Mouse (Mus musculus): ENCODE measurements around the gene Ap3d1. TPM values are rescaled to one million over a fixed set of nuclear protein-coding genes. Genes with fewer than 3 reads are reported as not detected.

The Ap3d1 gene
- total RNA-seq, 1 experiment from 2014 or later = 65.5 TPM

DNA sequence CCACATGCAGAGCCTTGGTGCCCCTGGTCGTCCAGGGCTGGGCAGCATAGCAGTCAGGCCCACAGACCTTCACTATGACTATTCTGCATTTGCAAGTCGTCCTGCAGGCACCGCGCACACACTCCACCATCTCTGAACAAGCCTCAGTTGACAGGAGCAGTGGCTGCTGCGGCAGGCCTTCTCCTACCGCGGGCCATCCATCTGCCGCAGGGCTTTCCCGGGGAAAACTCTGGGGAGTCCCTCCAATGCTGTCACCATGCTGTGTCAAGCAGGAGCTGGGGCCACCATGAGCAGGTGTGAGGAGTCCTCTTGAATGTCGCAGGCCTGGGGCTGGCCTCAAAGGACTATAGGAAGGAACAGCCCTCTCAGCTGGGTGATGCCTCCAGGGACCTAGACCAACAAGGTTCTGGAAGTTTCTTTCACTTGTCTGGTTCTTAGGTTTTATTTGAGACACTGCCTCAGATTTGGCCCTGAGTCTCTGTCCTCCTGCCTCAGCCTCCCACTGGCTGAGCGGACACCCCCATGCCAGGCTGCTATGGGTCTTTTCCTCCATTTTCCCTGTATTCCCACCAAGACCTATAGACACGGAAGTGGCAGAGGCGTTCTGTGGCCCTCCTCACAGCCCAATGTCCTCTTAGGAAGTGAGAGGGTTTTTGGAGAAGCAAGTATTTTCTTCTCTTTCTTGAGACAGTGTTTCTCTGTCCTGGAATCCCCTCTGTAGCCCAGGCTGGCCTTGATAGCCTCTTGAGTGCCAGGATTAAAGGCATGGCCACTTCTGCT, 47.7 kb downstream of the Ap3d1 start:
- ATAC-seq (replicated peaks; ENCODE audit: insufficient number of reproducible peaks, low FRiP score, low TSS enrichment, poor library complexity, severe bottlenecking) = no peak

DNA sequence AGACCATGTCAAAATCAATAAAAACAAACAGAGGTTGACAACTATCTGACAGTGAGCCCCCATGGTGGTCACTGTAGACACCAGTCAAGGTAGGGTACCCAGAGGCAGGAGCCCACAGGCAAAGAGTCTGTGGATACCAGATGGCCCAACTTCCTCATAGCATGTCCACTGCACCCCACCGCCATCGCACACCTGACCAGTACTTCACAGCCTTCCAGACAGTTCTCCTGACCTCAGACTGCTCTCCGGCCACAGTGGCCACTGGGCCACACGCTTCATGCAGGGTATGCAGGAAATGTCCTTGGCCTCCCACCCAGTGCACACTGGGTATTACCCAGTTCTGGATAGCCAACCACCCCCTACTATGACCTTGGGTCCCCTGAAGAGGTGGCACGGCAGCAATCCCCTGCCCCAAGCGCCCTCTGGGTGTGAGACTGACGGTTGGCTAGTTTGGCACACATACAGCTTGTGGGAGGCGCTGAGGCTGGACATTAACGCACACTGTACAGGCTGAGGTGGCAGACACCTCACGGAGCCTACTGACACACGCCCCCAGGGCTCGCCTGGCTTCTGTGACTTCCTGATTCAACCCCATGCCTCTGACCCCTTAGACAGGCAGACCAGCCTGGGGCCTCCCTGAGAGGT, 48.5 kb downstream of the Ap3d1 start:
- no peak for ATAC-seq (replicated peaks; ENCODE audit: insufficient number of reproducible peaks, low FRiP score, low TSS enrichment, poor library complexity, severe bottlenecking)

DNA sequence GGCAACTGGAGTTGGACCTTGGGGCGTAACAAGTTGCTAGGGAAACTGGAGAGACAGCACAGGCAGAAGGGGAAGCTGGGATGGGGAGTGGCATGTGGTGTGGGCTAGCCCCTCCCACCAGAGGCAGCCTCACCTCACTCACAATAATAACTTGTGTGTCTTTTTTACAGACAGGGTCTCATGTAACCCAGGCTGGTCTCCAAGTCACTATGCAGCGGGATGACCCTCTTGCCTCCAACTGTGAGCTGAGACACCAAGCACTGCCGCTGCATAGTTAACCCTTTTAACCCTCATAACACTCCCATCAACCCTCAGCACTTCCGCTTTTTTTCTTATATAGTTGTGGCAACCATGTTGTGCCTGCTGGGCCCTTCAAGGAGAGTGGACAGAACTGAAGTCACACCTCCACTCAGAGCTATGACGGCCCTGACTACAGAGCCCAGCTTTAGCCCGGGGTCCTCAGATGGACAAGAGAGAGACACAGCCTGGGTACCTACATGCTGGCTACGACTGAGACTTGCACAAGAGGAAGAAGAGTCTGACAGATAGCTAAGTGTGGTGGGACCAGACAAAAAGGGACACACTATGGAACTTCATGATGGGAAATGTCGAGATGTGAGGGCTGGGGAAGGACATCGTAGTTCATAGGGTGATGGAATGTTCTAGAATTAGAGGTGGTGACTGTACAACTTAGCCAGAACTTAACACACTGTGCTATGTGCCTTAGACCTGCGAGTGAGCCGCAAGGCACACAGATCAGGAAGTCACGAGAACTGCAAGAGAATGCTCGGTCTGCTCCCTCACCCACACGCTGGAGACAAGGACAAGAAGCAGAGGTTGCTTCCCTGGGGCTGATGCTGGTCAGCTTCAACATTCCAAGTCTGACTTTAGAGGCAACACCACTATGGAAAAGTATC, 49.6 kb downstream of the Ap3d1 start:
- ATAC-seq (replicated peaks; ENCODE audit: insufficient number of reproducible peaks, low FRiP score, low TSS enrichment, poor library complexity, severe bottlenecking) = peak; percentile 41

DNA sequence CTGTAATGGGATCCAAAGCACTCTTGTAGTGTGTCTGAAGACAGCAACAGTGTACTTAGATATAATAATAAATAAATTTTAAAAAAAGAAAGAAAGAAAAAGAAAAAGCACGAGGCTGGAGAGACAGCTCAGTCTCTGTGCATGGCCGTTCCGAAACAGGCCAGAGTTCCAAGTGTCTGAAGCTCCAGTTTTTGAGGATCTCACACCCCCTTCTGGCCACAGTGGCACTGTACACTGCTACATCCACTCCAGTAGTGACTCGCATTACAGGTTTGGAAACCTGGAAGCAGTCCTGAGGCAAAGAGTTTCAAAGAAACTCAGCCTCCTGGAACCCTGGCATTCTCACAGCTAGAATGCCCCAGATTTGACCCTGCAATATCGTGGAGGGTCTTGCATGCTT, 54.2 kb downstream of the Ap3d1 start:
- ATAC-seq (replicated peaks; ENCODE audit: insufficient number of reproducible peaks, low FRiP score, low TSS enrichment, poor library complexity, severe bottlenecking) = no peak

DNA sequence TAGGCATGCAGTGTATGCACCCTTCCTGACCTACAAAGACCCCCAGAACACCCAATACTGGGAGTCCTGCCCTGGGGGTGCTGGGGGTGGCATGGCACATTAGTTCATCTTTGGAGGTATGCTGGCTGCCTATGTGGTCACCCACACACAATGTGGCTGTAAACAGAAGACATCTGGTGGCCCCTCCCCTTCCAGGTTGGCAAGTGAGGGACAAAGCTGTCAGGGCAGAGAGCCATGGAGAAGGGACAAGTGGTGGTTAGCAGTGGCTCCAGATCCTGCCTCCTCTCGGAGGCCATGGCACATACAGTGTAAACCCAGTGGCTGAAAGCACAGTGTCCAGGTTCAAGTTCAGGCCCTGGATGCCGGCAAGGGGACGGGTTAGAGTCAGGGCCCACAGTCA, 55.4 kb downstream of the Ap3d1 start:
- no peak for ATAC-seq (replicated peaks; ENCODE audit: insufficient number of reproducible peaks, low FRiP score, low TSS enrichment, poor library complexity, severe bottlenecking)

DNA sequence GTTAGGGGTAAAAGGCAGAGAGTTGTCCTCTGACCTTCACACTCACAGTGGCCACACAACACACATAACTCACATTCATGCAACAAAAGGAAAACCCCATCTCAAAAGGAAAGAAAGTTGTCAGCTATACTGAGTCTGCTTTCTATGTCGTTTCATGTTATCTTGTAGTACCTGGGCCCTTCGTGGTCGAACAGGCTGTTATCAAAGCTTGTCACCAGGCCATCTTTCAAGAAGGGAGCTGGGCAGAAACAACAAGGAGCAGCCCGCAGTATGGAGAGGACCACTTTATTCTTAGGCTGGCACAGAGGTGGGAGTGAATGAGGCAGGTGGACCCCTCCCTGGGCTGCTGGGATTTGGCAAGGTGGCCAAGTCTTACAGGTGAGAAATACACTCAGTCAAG, 57.1 kb downstream of the Ap3d1 start:
- ATAC-seq (replicated peaks; ENCODE audit: insufficient number of reproducible peaks, low FRiP score, low TSS enrichment, poor library complexity, severe bottlenecking) = no peak

DNA sequence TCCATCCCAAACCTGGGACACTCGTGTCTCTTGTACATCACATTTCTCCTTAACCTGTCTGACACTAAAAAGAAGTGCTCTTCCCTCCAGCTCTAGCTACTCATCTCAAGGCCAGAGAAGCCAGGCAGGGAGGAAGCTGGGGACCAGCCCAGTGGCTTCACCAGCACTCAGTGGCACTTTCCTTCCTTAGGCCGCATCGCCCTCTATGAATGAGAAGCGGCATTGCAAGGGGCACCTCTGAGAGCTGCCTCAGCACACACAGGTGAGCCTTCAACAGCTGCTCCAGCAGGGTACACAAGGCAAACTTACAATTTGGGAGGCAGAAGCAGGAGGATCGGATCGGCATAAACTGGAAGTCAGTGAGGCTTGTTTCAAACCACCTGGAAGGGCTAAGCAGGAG, 57.9 kb downstream of the Ap3d1 start:
- ATAC-seq (replicated peaks; ENCODE audit: insufficient number of reproducible peaks, low FRiP score, low TSS enrichment, poor library complexity, severe bottlenecking) = peak; percentile 74

DNA sequence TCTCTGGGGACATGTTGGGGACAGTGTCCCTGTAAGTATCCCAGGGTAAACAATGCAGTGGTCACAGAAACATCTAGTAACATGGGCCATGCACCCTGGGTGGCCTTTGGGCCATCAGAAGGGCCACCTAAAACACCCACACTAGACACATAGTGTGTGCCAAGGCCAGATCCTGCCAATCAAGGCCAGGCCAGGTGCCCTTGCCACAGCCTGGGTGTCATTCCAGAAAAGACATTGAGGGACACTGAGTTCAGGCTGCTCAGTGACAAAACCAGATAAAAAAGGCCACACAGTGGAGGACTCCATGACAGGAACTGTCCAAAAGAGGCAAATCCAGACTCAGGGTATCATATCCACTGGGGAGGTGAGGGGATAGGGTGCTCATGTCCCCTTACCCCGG, 58.4 kb downstream of the Ap3d1 start:
- ATAC-seq (replicated peaks; ENCODE audit: insufficient number of reproducible peaks, low FRiP score, low TSS enrichment, poor library complexity, severe bottlenecking) = no peak

DNA sequence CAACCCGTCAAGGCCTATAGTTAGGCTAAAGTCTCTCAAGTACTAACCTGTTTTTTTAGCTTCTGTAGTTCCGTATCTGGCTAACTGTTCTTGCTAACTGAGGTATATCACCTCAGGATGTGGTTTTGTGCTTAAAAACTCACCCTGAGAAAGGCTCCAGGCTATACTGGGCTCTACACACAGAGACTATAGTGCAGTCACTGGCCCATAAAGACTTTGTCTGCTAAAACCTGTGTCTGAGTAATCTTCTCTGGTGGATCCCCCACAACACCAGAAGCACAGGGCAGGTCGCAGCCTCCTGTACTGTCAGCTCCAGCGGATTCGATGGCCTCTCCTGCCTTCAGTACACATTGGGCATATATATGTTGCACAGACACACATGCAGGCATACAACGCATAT, 60.1 kb downstream of the Ap3d1 start:
- no peak for ATAC-seq (replicated peaks; ENCODE audit: insufficient number of reproducible peaks, low FRiP score, low TSS enrichment, poor library complexity, severe bottlenecking)

DNA sequence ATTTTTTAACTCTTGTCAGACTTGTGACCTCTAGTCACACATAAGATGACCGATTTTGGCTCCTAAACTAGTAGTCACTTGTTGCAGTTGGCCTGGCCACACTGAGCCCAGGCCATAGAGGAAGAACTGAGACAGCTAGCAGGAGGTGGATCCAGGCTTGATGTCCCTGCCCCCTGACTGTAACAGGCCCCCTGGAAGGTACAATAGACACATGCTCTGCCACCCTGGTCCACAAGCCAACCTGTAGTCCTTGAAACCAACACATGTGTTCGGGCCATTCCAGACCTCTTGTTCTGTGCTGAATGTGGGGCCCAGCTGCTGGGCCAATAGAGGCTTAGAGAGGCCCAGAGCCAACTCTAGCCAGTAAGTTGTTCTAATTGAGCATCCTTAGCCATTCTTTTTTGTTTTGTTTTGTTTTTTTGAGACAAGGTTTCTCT, 61.8 kb downstream of the Ap3d1 start:
- ATAC-seq (replicated peaks; ENCODE audit: insufficient number of reproducible peaks, low FRiP score, low TSS enrichment, poor library complexity, severe bottlenecking) = no peak

DNA sequence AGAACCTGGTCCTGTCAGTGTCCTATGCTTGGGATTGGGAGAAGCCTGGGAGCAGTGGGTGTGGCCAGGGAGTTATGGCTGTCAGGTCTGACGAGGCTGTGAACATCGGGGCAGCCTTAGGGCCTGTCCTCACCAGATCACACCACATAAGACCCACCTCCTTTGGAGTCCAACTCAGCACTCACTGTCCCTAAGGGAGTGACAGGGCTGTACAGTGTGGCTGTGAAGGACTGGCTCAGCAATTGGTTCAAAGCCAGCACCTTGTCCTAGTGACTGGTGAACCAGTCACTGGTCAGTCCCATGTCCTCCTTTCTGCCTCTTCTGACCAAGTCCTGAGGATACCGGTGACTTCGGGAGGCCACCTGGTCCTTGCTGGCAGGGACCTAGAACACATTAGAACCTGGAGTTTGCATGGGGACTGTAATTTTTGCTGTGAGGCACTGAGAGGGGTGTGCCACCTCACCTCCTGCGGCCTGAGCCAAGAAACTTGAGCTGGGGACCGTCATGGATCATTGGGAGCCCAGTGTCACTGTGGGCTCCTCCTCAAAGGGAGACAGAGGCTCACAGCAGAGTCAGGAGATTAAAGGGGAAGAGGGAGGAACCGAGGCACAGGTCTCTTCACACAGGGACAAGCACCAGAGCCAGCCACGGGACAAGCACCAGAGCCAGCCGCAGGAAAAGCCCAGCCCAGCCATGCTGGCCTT, 62.4 kb downstream of the Ap3d1 start:
- ATAC-seq (replicated peaks; ENCODE audit: insufficient number of reproducible peaks, low FRiP score, low TSS enrichment, poor library complexity, severe bottlenecking) = no peak

DNA sequence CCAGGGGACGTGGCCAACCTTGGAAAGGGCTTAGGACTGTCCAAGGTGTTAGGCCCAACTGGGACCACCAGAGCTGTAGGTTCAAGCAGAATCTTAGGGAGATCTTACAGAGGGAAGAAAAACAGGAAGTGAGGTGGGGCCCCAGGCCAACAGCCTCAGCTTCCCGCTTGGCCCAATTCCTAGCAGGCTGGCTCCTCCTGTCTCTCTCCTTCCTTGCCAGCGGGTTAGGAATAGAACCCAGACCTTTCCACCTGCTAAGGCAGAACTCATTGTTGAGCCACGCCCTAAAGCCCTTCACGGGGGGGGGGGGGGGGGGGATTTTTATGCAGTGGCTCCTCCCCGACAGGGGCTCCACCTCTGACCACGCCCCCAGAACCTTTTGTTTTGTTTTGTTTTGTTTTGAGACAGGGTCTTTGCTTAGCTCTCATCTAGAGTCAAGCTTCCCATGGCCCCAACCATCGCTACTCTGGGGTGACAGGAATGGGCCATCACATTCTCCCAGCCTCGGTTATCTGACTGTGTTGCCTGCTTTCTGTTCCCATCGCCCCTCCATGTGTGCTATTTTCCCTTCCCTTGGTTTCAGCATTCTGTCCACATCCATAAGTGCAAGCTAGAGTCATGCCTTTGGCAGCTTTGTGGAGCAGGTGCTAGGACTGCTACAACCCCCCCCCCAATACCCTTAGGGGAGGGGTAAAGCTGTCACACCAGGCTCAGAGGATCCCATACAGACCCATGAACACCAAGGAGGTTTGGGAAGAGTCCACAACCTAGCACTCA, 63.3 kb downstream of the Ap3d1 start:
- no peak for ATAC-seq (replicated peaks; ENCODE audit: insufficient number of reproducible peaks, low FRiP score, low TSS enrichment, poor library complexity, severe bottlenecking)

DNA sequence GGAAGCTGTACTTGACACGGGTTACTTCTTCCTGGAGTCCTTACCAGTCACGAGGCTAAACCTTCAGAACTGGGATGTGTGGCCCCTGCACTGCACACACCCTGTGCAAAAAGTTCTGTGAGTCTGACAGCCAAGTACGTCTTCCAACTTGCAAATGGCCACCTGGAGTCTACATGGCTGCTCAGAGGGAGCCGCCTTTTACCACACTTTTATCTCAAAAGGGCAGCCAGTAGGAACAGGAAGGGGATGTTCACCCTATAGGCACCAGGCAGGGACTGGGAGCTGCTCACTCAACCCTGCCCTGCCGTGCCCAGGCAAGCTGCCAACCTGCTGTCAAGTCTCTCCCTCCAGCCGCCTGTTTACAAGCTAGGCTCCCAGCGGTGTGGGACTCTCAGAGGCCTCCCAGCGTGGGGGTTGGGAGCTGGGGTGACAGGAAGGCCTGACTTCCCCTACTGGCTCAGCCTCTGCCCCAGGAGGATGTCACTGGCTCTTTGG, 64.1 kb downstream of the Ap3d1 start, which contains the start of gene Mknk2:
Gene Mknk2, minus strand, starts transcription at position 171 of the 495 bp plus-strand sequence.
- ATAC-seq (replicated peaks; ENCODE audit: insufficient number of reproducible peaks, low FRiP score, low TSS enrichment, poor library complexity, severe bottlenecking) = peak; percentile 59

DNA sequence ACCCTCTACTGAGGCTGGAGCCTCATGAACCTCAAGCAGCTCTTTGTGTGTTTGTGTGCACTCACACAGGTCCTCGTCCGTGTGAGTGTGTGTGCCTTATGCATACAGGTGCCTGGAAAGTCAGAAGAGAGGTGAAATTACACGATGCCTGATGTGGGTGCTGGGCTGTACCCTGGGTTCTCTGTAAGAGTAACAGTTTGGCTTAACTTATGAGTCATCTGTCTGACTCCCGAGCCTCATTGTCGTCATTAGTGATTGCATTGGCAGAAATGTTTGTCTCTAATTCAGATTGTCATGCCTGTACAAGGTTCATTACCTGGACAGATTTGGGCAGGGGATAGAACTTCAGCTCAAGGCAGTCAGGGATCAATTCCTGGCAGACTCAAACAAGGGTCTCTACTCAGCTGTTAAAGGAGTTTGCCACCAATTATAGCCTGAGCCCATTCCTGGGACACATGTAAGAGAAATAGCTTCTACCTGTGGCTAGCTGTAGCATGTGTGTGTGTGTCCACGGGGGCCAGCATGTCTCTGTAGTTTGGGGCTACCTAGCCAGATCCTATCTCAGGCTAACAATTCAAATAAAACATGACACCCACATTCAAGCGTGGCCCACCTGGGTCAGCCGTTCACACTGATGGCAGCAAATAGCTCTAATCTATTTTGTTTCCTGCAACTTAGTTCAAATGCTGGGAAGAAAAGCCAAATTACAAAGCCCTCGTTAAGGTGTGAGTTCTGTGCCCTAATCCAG, 64.8 kb downstream of the Ap3d1 start:
- ATAC-seq (replicated peaks; ENCODE audit: insufficient number of reproducible peaks, low FRiP score, low TSS enrichment, poor library complexity, severe bottlenecking) = peak; percentile 7

DNA sequence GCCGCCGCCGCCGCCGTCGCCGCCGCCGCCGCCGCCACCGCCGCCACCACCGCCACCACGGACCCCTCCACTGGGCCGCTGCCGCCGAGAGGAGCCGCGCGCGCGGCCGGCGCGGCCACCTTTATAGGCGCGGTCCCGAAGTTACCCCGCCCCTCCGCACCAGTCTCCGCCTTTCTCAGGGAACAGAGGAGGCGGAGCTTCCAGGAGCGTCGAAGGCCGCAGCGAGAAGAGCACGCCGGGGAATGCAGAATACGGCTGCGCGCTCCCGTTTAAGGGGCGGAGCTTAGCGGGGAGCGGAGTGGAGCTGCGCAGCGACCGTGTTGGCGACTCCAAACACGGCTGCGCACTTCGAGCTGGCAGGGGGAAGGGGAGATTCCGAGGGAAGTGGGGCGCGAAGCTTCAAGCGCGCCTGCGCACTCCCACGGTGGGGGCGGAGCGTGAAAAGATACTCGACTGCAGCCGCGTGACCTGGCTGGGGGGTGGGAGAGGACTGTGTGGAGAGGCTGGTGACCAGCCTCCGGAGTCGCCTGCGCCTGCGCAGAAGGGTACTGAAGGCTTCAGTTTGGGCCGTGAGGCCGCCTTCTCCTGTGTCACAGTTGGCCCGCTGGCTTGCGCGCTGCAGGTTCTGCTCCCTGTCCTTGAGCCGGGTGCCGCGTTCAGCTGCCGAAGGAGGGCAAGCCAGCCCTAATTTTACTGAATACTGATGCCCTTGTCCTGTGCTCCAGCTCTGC, 65.7 kb downstream of the Ap3d1 start:
- ATAC-seq (replicated peaks; ENCODE audit: insufficient number of reproducible peaks, low FRiP score, low TSS enrichment, poor library complexity, severe bottlenecking) = peak; percentile 63

DNA sequence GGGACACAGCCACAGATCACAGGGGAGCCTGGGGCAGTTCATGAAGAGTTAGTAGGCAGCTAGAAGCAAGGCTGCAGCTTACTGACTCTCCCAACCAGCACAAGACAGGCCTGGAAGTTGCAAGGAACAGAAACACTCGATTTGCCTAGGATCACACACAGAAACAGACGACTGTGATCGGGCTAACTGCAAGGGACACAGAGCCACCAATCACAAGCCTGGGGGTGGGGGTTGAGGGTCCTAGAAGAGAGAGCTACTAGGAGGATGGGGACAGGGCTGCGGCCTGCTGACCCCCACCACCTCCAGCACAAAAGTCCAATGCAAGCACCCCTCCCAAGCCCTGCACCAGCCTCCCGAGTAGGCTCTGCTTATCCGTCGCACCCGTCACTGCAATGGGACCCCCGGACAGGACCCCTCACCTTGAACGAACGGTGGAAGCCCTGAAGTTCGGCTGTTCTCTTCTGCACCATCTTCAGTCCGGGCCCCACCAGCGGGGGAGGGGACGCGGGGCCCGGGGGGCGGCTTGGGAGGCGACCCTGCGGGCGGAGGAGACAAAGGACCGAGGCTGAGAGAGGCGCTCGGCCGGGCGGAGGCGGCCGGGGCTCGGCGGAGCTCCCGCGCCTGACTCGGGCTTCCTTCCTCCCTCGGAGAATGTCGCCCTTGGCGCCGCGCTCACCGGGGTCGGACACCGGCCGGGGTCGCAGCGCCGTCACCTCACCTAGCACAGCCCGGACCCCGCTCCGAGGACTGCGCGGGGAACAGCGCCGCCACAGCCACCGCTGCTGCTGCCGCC, 66.5 kb downstream of the Ap3d1 start:
- no peak for ATAC-seq (replicated peaks; ENCODE audit: insufficient number of reproducible peaks, low FRiP score, low TSS enrichment, poor library complexity, severe bottlenecking)

Data from monocyte, adult 5-6 weeks (primary cell).